Mouse (Mus musculus) gastrocnemius, adult 8-10 months (tissue): ENCODE measurements around the gene Babam2. TPM values are rescaled to one million over a fixed set of nuclear protein-coding genes. Genes with fewer than 3 reads are reported as not detected.

Source experiments
- DNase-seq, 2 experiments: peaks; one replicate each; pipeline ENCODE4 v3.0.0; 2022; ENCODE audit warnings: low spot score in 2 of 2
- total RNA-seq, 4 experiments: library from RNA; stranded (reverse); gene quantifications; 2 replicates each; pipeline ENCODE4 v1.2.4; 2022

Babam2 gene
- total RNA-seq, 4 experiments from 2014 or later: 32.9 to 34.2 (median 33.5) TPM

DNA sequence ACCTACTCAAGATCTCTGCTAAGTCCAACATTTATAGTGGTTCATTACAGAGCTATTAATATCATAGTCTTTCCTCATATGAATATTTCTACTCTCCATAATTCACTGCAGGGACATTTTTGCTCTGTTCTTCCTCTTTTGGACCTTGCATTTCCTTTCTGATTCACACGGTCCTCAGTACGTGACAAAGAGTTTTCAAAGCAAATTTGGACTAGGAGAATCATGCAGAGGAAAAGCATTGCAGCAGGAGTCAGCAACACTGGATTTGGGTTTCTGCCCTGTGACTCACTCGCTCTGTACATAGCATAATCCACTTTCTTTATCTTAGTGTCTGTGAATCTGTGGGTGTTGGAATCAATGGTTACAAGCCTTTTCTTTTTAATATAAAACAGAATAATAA, 184.8 kb downstream of the Babam2 start:
- no peak for DNase-seq

DNA sequence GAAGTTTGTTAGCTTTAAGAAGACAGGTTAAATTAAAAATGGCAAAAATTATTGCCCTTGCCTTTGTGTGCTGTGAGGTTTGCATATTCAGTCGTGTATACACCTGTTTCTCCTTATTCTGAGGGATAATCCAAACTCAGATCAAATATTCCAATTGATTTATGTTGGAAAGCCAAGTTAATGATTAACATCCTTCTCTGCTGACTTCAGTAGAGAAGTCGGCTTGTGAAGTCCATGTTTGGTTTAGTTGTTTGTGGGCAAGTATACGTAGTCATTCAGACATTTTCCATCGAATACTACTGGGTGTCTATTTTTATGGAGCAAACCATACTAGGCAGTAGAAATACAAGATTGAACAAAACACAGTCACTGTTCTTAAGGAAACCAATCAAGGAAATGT, 187.5 kb downstream of the Babam2 start:
- DNase-seq: no peak

DNA sequence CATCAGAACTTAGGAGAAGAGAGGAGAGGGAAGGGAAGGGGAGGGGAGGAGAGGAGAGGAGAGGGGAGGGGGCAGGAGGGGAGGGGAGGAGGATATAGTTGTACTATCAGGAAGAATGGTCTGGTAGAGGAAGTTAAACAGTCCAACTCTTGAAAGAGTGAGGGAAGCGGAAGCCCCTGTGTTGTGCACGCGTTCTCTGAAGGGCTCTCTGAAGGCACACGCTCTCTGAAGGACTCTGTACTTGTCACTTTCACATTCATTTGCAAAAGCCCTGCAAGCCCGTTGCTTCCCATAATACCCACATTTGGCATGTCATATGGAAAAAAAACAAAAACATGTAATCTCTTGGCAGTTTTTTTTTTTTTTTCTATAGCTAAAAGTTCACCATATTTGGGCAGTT, 190.1 kb downstream of the Babam2 start:
- no peak for DNase-seq

DNA sequence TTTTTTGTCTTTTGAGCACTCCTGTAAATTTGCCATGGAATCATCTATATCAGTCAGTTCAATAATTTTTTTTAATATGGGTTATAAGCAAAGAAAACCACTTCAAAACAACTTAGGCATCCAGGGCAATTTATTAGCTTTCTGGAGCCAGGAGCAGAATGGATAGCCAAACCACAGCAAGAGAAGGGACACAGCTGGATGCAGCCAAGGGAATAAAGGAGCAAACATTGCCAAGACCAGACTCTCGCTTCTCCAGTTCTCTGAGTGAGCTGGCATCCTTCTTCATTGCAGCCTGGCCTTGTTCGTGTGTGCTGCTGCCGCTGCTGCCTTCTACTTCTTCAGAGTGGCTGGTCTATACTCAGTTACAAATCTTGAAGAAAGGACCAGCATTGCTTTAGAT, 190.9 kb downstream of the Babam2 start:
- no peak for DNase-seq

DNA sequence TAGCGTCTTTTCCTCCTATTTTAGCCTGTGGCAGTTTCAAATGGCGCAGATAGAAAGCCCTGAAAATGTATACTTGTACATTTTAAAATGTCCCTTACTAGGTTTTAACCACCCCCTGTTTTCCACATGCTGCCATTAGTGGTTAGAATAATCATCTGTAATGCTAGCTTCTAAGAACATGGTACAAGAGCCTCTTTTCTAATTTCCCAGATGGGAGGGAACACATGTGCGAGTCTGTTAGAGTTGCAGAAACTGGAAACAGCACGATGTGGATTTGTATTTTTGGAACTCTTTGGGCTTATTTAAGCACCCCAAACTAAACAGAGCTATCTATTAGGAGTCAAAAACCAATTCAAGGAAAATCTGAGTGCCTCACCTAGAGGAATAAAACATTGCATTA, 195.1 kb downstream of the Babam2 start:
- DNase-seq: no peak

DNA sequence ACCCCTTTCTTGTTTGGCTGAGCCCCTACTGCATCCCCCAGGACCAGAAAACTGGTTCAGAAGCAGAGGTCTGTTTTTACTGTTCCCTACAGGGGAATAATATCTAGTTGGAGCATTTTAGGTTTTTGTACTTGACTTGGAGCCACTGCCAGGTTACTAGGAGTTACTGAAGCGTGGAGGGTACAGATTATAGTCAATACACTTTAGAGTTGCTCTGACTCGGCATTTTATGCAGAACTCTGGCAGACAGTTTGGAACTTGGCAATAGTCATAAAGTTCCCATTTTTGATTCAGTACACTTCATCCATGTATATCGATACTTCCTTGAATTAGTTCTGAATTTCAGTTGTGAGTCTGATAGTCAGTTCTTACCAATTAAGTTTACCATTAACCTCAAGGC, 202.4 kb downstream of the Babam2 start:
- no peak for DNase-seq

DNA sequence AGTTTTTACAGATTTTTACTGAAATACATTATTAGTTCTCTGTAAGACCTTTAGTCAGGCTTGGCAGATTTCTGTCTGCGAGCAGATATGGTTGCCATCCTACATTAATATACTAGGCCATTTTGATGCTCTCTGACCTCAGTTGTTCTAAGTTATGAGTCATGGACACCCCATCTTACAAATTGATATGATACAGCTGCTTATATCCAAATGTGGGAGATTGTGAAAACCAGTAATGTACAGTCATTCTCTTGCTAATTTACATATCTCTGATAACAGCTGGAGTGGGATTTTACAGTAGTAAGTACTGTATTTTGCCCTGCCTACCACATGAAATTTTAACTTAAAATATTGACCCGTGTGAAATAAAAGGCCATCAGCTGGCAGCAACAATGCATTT, 204.7 kb downstream of the Babam2 start:
- no peak for DNase-seq

DNA sequence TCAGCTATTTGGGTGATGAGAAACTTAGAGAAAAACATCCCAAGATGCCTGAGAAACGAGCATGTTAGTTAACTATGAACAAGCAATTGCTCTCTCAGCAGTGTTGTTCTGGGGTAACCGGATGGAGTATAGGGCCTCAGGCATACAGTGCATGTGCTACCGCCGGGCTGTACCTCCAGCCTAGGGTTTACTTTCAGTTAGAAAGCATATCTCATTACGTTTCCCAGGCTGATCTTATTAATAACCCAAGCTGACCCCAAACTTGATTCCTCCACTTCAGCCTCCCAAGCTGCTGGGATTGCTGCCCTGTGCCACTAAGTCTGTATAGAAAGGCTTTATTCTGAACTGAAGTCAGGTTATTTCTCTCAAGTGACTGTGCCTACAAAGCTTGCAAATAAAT, 205.4 kb downstream of the Babam2 start:
- DNase-seq: peak in 1 of 2 experiments; percentile 16

DNA sequence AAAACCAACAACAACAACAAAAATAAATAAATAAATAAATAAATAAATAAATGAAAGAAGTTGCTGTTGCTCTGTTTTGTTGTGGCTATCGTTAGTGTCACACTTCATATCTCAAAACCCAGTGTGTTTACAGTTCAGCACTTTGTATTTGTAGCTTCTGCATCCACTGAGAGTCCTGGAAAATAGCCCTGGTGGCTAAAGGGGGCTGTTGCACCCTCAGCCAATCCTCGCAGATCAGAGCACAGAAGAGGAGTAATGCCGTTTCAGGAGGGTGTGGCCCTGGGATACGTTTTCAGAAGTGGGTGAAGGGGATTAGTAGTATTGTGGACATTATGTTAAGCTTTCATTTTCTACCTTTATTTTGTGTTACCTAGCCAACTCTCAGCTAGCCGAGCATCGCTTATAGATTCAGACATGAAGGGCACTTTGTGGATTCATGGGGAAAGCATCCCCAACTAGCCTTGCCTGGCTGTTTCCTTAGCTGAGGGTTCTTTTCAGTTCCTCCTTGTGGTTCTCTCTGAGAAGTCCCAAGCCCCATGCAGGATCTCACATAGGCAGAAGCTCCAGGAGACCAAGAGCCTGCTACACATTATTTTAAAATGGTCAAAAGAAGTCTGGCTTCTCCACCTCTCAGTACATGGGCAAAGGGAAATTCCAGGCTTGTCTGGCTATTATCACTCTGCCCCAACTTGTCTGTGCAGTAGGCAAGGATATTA, 207.6 kb downstream of the Babam2 start:
- DNase-seq: no peak

DNA sequence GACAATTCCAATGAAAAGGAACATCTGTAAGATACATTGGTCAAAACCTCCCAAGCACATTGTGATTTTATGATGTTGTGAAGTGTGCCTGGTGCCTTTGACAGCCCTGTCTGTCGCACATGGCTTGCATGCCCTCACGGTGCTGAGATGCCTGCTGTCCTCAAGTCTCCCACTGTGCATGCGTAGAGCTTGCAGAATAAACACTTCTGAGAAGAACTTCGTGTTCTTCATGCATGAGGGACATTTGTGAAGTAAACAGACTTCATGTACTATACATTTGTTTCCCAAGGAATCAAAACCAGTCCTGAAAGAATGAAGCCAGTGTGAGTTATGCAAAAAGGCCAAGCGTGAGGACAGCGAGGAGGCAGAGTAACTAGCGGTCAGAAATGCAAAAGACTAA, 208.3 kb downstream of the Babam2 start:
- no peak for DNase-seq

DNA sequence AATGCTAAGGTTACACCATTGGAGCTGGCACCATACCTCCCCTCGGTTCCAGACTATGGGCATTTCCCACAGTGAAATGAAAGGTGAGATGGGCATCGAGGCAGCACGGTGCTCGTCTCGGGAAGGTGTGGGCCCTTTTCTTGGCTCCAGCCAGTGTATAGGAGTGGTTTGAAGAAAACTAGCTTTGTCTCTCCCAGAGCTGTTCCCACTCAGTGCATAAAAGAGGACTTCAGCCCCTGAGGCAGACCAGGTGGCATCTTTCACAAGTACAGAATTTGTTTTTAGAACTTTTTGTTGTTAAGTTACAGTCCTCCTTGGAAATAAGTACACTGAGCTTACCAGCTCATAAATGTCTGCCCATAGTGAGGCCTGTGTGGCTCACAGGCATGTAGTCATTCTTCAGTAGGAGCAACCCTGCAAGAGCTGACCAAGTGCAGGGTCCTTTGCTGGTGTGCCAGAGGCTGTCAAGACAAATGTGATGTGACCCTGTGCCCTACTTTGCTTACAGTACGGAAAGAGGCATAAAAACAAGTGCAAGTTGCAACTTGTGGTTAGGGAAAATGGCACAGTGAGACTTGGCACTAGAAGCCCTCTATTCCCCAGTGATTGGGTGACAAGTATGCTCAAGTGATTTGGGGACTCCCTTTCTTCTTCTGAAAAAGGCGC, 208.9 kb downstream of the Babam2 start:
- DNase-seq: no peak

DNA sequence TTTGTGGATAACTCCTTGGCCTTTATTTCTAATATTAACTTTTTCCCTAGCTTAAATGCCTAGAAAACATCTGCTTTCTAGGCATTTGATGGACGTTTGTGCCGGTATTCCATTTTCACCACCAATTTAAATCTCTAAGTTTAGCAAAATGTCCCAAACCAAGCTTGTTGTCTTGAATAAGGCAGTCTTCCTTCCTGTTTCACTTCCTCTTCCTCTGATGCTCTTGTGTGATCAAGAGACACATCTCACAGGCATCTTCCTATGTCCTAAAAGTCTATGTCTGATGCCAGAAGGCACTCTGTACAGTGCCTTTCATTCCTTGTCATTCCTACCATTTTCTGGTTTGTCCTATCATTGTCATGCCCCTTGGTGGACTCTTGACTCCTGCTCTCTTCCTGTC, 210.5 kb downstream of the Babam2 start:
- no peak for DNase-seq

DNA sequence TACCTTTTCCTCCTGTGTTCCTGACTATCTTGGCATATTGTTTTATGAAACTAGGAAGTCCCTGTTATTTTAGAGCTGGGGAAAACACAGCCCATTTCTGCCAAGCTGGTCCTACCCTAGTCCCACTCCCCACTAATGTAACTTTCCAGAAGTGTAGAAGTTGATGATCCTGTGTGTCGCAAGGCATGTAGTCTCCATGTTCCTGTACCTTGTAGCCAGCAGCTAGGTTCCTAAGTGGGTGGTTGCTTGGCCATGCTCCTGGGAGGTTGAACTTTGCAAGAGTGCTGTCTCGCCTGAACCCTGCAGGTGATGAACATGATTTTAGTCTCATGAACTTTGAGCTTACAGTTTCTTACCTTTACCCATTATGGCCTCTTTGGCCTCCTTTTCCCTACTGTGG, 211.3 kb downstream of the Babam2 start:
- no peak for DNase-seq

DNA sequence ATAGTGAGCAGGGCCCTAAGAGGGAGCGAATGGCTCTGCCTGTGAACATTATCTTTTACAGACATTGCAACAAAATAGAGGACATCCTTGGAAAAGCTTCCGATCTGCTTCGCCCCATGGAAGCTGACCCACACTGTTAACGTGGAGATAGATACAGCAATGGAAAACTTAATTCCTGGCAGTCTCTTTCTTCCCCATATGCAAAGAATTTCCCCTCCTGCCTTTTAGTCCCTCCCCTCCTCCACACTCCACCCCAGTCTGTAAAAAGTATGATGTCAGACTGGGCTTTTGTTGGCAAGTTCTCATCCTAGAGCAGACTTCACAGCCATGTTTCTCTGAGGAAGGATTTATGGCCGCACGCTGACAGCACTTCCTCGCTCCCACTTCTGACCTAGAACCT, 218.8 kb downstream of the Babam2 start:
- DNase-seq: no peak

DNA sequence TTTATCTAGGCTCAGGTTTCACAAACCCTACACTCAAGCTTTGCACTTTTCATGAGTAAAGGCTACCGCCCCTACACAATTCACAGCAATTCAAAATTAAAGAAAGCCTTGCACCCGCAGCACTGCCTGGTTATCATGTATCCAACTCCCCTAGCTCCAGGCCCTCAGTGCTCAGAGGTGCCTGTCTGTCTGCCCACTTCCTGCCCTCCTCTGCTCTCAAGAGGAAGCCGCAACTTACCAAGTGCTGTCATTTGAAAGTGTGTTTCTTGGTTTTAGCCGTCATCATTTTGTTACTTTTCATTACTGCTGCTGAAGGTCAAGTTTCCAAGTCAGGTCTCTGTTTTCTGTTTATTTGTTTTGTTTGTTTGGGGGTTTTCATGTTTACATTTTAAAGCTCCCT, 221.1 kb downstream of the Babam2 start:
- DNase-seq: no peak

DNA sequence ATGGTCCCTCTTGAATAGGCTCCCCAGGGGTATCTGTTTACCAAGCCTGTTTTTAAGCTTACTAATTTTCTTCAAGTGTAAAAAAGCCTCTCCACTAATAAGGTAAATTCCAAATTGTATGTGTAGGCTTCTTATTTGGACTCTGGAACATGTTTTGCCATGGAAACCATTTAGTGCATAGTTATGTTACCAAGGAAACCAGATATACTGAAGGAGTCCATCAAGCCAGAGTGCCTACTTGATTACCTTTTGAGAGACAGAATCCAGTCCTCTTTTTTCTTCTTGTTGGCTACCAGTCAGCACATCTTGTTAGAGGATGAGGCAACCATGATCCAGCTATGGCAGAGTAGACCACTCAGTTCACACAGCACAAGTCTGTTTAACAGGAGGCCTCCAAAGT, 222.6 kb downstream of the Babam2 start:
- no peak for DNase-seq

DNA sequence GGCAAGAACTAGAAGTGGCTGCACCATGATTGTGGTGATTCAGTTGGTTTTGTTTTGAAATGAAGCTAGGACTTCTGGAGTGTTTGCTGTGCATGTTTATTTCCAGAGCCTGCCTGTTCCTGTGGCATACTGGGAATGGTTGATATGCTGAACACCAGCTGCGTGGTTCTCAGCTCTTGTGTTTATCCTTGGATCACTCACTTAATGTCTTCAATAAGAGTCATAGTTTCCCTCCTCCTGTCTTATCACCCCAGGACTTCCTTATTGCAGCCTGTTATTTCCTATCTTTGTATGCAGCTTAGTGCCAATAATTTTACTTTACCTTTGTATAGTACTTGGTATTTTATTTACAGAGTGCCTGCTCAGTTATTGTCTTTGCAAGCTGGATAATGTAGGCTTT, 223.4 kb downstream of the Babam2 start:
- DNase-seq: no peak

DNA sequence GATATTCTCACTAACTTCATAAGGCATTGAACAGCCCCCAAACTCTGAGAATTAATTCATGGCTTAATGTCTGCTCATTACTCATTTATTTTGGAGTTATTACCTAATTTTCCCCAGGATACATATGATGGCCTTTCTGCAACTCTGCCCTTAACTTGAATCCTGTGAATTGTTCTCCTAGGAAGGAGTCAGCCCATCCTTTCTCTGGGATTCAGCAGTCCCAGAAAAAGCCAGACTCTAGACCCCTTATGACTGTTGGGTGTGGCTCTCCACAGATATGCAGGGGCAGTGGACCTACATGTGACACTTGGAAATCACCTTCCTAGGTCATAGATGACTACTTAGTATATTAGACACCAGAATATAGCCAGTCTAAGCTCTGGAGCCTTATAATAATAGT, 226.6 kb downstream of the Babam2 start:
- DNase-seq: no peak

DNA sequence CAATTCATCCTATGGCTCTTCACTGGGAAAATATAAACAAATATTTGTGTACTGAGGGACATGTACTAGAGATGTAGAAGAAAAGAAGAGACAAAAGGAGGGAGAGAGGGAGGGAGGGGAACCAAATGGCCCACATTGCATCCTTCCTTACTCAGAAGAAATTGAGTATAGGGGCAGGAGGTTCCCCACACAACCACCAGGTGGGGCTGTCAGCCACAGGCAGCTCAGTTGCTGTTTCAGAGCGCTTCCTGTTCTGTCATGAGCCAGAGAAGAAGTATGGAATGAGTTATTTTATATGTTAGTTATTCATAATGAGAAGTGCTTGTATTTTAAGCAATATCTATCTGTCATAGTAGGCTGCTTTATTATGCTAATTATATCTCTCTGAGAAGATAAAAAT, 229.1 kb downstream of the Babam2 start:
- no peak for DNase-seq

DNA sequence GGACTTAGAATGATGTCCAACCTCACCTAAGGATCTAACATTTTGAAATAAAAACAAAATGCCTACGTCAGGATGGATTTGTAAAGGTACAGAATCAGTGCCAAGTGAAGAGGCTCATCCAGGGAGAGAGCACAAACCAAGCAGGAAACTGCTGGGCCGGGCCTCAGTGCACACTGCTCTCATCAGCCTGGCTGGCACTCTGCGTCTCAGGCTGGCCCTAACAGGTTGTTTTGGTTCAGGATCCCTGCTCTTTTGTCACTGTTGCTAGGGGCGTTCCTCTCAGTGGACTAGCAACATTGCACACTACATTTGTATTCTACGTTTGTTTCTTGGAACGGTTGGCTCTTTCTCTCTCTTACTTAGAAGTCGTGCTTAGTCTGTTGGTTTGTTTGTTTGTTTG, 231.5 kb downstream of the Babam2 start:
- DNase-seq: no peak

DNA sequence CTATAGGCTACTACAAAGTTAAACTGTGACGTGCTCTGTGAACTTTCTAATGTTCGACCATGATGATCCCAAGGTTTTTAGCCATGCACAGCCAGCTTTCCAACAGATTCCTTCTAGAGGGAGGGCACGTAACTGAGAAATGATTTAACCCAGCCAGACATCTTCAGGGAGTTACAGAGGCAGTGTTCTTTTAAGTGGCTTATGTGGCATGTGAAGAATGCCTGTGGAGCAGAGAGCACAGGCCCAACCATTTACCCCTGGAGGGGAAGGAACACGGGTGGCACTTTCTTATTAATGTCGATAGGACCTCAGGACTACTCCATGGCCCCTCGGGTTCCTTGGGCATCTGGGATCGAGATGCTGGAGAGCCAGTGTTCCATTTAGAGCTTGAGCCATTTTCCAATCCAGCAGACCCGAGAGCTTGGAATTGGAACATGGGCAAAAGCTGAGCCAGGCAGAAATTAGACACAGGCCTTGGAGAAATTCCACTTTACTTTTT, 233.7 kb downstream of the Babam2 start:
- DNase-seq: no peak

DNA sequence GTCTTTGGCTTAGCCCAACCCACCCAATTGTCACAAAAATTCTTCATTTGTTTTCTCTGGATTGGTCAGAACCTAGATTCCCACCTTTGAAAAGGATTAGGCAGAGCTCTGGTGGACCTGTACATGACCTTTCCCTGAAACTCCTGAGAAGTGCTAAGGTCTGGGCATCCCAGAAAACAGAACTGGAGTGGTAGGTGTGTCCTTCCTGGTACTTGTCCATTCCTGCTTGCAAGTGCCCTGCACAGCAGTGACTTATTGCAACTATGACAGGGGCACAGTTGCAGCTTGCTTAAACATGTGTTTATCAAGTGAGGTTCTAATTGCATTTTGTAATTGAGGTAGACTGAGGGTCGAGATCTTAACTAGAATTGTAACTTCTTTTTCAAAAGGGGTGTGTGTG, 234.2 kb downstream of the Babam2 start:
- DNase-seq: no peak

DNA sequence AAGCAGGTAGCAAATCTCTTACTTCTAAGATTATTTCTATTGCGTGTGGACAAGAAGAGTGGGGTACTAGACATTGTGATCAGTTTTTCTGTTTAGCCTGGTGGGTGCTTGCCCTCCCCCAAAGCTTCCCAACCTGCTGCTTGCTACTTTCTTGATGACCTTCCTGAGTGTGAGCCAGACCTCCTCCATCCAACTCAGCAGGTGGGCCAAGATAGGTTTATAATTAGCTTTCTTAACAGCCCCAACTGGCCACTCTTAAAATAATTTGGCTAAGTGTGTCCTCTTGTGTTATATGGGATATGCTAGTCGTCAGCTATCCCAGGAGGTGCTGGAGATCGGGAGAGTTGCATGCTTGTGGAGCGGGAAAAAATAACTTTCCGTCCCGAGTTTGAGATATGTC, 235.8 kb downstream of the Babam2 start:
- peak; percentile 10 to 50 for DNase-seq
